Comparison of ENCODE assay signal across 8 mouse cellular contexts in the genomic region with DNA sequence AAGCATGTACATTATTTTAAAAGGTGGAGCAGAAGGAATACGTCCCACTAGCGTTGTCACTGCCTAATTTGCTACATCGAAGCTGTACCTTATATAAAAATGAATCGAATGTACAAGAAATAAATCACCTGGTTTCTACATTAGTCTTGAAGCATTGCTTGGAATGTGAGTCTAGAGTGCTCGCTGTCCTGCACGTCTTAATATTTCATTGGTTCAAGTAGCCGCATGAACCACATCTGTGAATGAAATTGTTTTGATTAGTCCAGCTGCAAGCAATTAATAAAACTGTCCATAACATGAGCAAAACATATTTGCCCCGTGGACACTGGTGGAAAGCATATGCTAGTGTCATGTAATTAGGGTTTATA.
DNase-seq lines count a peak whose midpoint lies in the region; ATAC-seq and TF ChIP-seq lines count a peak whose summit lies in the region.

No protein-coding gene starts in this region.

- 26% methylated on average over 8 of the region's 8 CpGs for WGBS in heart, embryonic 11.5 days (ENCODE audit: insufficient replicate concordance)
- WGBS in neural tube, embryonic 11.5 days = 17% methylated on average over 8 of the region's 8 CpGs
- 12% methylated on average over 8 of the region's 8 CpGs for WGBS in limb, embryonic 14.5 days
- WGBS in stomach, postnatal 0 days = 10% methylated on average over 8 of the region's 8 CpGs

- peak overlapping the region; percentile 70 for H3K4me2 ChIP-seq in heart, embryonic 11.5 days
- peak overlapping the region; percentile 50 for H3K4me2 ChIP-seq in neural tube, embryonic 11.5 days (ENCODE audit: low read depth)
- H3K4me2 ChIP-seq in limb, embryonic 14.5 days (replicated peaks; ENCODE audit: low read depth, low read length, severe bottlenecking) = peak overlapping the region; percentile 69
- H3K4me2 ChIP-seq in stomach, postnatal 0 days (replicated peaks; ENCODE audit: low read depth) = peak overlapping the region; percentile 52

- no peak overlapping the region for H3K9ac ChIP-seq in heart, embryonic 11.5 days (ENCODE audit: low read depth, low read length)
- H3K9ac ChIP-seq in neural tube, embryonic 11.5 days (ENCODE audit: low read length) = no peak overlapping the region
- 0 out of 2 replicates have a peak overlapping the region, but pooled peaks have one; percentile 36 for H3K9ac ChIP-seq in limb, embryonic 14.5 days (ENCODE audit: low read depth, low read length, severe bottlenecking)
- H3K9ac ChIP-seq in stomach, postnatal 0 days (ENCODE audit: low read length) = no peak overlapping the region

- no peak overlapping the region for H3K27ac ChIP-seq in heart, embryonic 11.5 days (ENCODE audit: low read depth, low read length)
- no peak overlapping the region for H3K27ac ChIP-seq in neural tube, embryonic 11.5 days (ENCODE audit: low read depth, low read length)
- H3K27ac ChIP-seq in limb, embryonic 14.5 days (replicated peaks; ENCODE audit: low read depth, low read length) = no peak overlapping the region
- H3K27ac ChIP-seq in stomach, postnatal 0 days (replicated peaks) = no peak overlapping the region

- no peak for TF ChIP-seq CTCF in stomach, postnatal 0 days (IDR thresholded peaks at IDR 0.05; ENCODE audit: low read depth)

- ATAC-seq in heart, embryonic 11.5 days (replicated peaks; ENCODE audit: insufficient number of reproducible peaks, low FRiP score, low TSS enrichment) = no peak; the same call in 1 of the 2 replicates
- peak; percentile 46 for ATAC-seq in neural tube, embryonic 11.5 days (ENCODE audit: insufficient read depth, low FRiP score, low TSS enrichment)
- ATAC-seq in limb, embryonic 14.5 days (ENCODE audit: low FRiP score, low read depth) = peak; percentile 39
- no peak for ATAC-seq in stomach, postnatal 0 days (ENCODE audit: low FRiP score, low TSS enrichment)

- no peaks in the 10 kb centered on the region for H3K36me3 ChIP-seq in heart, embryonic 11.5 days (ENCODE audit: control insufficient read depth, insufficient read depth, low read length)
- no peaks in the 10 kb centered on the region for H3K36me3 ChIP-seq in neural tube, embryonic 11.5 days (ENCODE audit: control insufficient read depth, insufficient read depth, low read length)
- no peaks in the 10 kb centered on the region for H3K36me3 ChIP-seq in limb, embryonic 14.5 days (ENCODE audit: control insufficient read depth, insufficient read depth, low read length)
- H3K36me3 ChIP-seq in stomach, postnatal 0 days (ENCODE audit: control insufficient read depth, insufficient read depth, low read length) = no peaks in the 10 kb centered on the region

- TF ChIP-seq EP300 in stomach, postnatal 0 days (optimal IDR thresholded peaks at IDR 0.05) = no peak

- no peaks in the 10 kb centered on the region for H3K9me3 ChIP-seq in heart, embryonic 11.5 days (replicated peaks; ENCODE audit: control insufficient read depth, low read length)
- H3K9me3 ChIP-seq in neural tube, embryonic 11.5 days (ENCODE audit: control insufficient read depth, low read length) = no peaks in the 10 kb centered on the region
- no peaks in the 10 kb centered on the region for H3K9me3 ChIP-seq in limb, embryonic 14.5 days (ENCODE audit: control insufficient read depth, low read length)
- H3K9me3 ChIP-seq in stomach, postnatal 0 days (ENCODE audit: control insufficient read depth, low read length) = no peaks in the 10 kb centered on the region

- no peaks in the 10 kb centered on the region for H3K4me1 ChIP-seq in heart, embryonic 11.5 days (ENCODE audit: control insufficient read depth, insufficient read depth, low read length)
- peaks cover 4% of the 10 kb centered on the region; the same call in 1 of the 2 replicates for H3K4me1 ChIP-seq in neural tube, embryonic 11.5 days (ENCODE audit: control insufficient read depth, insufficient read depth, low read length)
- H3K4me1 ChIP-seq in limb, embryonic 14.5 days (ENCODE audit: control insufficient read depth, insufficient read depth, low read length) = peaks cover 4% of the 10 kb centered on the region; the same call in 1 of the 2 replicates
- H3K4me1 ChIP-seq in stomach, postnatal 0 days (replicated peaks; ENCODE audit: control insufficient read depth, insufficient read depth) = no peaks in the 10 kb centered on the region

- no peak for DNase-seq in heart, adult 18-20 months
- DNase-seq in neural tube, embryonic 11.5 days (ENCODE audit: low spot score) = no peak
- no peak for DNase-seq in neural tube, embryonic 10.5 days (ENCODE audit: extremely low spot score, low spot score)
- DNase-seq in limb, embryonic 14.5 days (ENCODE audit: low spot score) = no peak
- DNase-seq in stomach, postnatal 0 days (ENCODE audit: low spot score) = no peak
- no peak for DNase-seq in MN1 (ENCODE audit: low spot score)
- no peak for DNase-seq in gastrocnemius, postnatal 25 days

- no peak for TF ChIP-seq POLR2A in limb, embryonic 14.5 days (IDR thresholded peaks at IDR 0.05; ENCODE audit: borderline replicate concordance, extremely low read depth, insufficient read depth, insufficient read length)

- peak overlapping the region; percentile 49 for H3K4me3 ChIP-seq in heart, embryonic 11.5 days (ENCODE audit: low read depth, low read length)
- H3K4me3 ChIP-seq in neural tube, embryonic 11.5 days (ENCODE audit: low read depth, low read length) = peak overlapping the region; percentile 42
- H3K4me3 ChIP-seq in limb, embryonic 14.5 days (replicated peaks; ENCODE audit: low read length) = peak overlapping the region; percentile 40
- peak overlapping the region; percentile 31 for H3K4me3 ChIP-seq in stomach, postnatal 0 days (ENCODE audit: low read depth, low read length)

- H3K27me3 ChIP-seq in heart, embryonic 11.5 days (ENCODE audit: control insufficient read depth, insufficient read depth, low read length) = no peaks in the 10 kb centered on the region
- H3K27me3 ChIP-seq in neural tube, embryonic 11.5 days (ENCODE audit: control insufficient read depth, insufficient read depth, low read length) = no peaks in the 10 kb centered on the region
- H3K27me3 ChIP-seq in limb, embryonic 14.5 days (ENCODE audit: control insufficient read depth, insufficient read depth, low read length) = no peaks in the 10 kb centered on the region
- H3K27me3 ChIP-seq in stomach, postnatal 0 days (ENCODE audit: control insufficient read depth, insufficient read depth, low read length) = no peaks in the 10 kb centered on the region

Comparison
In these comparisons a context has a peak if more than half of its experiments do, and no peak if none do; other contexts are left out.
1. ATAC-seq: peak in neural tube, embryonic 11.5 days (single experiment) and limb, embryonic 14.5 days (single experiment); none in heart, embryonic 11.5 days (single experiment) and stomach, postnatal 0 days (single experiment).
2. Peak in every context shown above with its lines, with median percentiles within 50 percentile points of each other: H3K4me2 ChIP-seq and H3K4me3 ChIP-seq.